Mouse (Mus musculus) MN1 (cell line): ENCODE measurements around the gene Catsper3.

ENCODE experiments used
- DNase-seq: peaks from one replicate; pipeline ENCODE4 v3.0.0-alpha.2; 2016; ENCODE audit warnings: low spot score

Gene Catsper3

DNA sequence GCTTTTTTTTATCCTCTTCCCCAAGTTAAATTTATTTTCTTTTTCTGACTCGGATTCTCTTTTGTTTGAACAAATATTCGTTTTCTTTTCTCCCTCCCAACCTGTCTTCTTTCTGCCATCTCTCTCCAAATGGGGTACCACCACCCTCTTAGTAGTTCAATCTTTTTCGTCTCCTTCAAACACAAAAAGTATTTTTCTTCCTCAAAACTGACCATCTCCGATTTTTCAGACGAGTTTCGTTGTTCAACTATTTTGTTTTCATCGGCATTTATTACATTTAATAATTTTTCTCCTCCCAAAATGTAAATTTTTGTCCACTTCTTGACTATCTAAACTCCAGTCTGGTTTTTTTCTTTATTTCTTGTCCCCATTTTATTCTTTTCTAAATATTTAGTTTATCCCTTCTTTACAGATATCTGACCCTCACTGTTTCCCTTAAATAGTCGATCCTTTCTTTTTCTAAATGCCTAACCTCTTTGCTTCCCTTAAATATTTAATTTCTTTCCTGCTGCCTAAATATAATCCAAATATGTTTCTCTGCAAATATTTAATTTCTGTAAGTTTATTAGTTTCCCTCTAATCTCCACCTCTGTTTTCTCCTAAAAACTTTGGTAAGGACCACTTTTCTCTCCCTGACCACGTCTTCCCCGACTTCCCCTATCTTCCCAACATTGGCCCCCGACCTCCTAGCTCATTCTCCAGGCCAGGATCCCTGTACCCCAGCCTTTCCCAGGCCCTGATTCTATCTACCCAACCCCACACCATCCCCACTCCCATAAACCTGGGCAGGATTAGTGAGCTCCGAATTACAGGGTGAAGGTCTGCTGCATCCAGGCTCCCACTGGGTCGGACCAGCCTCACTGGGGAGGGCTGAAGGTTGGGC lies 42.7 kb downstream of the Catsper3 start:
- no peak for DNase-seq

- DNase-seq: no peak
These were observed 43.3 kb downstream of the Catsper3 start for GRCm38 (mm10) chr13:55827679-55828140.

GRCm38 (mm10) chr13:55828141-55829017 lies 44.0 kb downstream of the Catsper3 start:
- no peak for DNase-seq

GRCm38 (mm10) chr13:55829018-55829655 lies 44.8 kb downstream of the Catsper3 start:
- DNase-seq: no peak

DNA sequence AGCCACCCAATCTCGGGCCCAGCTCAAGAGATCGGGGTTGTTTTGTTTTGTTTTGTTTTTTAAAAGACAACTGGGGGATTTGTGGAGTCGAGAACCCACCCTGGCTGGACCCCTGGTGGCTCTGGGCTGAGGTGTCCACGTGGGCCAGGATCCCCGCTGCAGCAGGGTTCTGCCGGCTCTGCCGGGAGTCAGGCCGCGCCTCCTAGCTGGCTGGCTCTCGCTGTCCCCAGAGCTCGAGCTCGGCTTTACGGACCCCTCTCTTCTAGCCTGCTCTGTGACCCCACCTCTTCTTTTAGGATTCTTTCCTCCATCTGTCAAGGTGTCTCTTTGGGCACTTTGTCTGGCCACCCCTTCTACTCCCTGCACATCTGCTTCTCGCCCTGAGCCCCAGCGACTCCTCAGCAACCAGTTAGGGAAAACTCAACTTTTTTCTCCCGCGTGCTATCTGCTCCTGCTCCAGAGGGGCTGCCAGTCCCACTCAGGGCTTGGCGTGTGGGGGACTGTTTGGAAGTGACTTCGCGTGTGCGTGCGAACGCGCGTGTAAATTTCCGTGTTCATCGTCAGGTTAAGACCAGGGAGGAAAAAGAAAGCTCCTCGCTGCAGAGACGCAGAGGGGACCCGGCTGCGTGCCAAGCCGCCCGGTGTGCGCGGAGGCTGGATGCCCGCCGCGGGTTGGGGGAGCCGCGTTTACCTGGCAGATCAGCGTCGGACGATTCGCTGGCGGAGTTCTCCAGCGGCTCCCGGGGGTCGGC lies 45.9 kb downstream of the Catsper3 start:
- DNase-seq: no peak

DNA sequence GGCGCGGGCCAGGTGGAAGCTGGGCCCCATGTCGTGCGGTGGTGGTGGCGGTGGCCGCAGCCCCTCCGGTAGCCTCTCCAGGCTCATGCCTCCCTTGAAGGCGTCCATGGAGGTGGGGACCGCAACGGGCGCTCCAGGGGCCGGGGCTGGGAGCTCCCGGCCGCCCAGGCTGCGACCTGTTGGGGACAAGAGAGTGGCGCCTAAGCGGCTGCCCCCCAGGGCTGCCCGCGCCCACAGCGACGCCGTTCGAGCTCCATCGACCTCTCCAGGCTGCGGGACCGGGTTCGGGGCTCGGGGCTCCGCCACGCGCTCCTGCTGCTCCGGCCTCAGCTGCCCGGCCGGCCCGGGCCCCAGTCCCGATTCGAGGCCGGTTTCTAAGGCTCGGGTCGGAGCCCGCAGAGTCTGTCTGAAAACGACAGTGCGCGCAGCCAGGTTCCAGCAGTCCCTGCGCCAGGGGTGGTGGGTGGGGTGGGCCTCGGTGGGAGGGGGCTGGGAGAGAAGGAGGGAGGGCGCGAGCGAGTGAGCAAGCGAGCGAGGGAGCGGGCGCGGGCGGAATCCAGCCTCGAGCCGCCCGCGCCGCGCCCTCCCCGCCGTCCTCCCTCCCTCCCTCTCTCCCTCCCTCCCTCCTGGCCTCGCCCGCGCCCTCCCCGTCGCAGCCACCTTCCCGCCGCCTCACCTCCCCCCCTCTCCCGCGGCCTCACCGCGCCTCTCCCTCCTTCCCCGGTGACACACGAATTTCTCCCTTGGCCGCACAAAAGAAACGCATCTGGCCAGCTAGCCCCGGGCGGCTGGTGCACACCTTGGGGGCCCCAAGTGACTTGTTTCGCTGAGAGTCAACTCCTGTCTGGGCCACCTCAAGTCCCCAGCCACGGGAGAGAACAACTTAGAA lies 46.7 kb downstream of the Catsper3 start:
- no peak for DNase-seq

- no peak for DNase-seq
These were observed 47.4 kb downstream of the Catsper3 start for GRCm38 (mm10) chr13:55831722-55832160.

DNA sequence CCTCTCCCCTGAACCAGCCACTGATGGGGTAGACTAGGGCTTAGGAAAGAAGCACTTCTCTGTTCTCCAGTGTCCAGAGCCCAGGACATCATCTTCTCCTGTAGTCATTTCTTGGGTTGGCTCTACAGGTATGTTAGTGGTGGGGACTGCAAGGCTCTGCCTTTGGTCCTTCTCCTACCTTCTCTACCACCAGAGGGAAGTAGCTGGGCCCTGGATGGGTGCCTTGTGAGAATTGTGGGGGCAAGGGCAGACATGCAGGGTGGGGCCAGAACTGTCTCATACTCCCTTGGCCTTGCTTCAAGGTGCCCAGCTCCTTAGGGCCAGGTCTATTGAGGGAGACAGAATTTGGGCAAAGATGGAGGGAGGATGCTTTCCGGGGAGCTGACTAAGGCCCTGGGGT lies 48.2 kb downstream of the Catsper3 start:
- DNase-seq: no peak

GRCm38 (mm10) chr13:55833921-55834320 lies 49.6 kb downstream of the Catsper3 start:
- DNase-seq: no peak

DNA sequence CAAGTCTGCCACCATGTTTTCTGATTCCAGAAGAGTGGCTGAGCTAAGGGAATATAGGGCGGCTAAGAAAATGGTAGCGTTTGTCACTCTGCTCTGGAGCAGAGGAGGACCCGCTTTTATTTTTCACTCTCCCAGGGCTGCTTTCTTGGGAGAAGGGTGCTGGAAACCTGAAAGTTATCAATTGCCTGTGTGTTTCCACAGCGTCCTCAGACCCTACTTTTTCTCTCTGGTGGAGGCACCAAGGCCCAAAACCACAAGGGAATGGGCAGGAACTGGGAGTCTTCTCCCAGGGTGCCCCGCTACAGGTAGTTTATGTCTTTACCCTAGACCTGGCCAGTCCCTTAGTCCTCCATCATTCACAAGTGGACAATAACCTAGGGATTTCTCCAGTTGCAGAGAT lies 50.3 kb downstream of the Catsper3 start:
- no peak for DNase-seq

DNA sequence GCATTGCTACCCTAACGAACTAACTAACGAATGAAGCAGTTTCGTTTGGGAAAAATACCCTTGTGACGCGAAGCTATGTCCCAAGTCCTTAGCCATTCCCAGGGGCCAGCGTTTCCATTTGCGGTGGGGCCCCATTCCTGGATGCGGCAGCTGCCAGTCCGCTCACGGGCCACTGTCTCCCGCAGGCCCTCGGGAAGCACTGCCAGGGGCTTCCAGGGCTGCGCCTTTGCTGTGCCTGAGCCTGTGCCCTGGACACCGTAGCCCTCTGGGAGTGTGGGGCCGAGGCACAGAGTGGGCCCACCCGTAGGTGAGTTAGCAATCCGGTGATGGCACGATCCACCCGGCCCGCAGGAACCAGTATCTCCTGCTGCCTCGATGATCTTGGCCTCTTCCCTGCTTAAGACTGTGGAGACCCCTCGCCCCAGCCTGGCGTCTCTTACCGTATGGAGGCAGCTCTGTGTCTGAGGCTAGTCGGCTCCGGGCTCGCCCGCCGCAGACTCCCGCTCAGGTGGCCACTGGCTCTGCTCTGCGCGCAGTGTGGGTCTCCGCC lies 51.3 kb downstream of the Catsper3 start:
- no peak for DNase-seq

DNA sequence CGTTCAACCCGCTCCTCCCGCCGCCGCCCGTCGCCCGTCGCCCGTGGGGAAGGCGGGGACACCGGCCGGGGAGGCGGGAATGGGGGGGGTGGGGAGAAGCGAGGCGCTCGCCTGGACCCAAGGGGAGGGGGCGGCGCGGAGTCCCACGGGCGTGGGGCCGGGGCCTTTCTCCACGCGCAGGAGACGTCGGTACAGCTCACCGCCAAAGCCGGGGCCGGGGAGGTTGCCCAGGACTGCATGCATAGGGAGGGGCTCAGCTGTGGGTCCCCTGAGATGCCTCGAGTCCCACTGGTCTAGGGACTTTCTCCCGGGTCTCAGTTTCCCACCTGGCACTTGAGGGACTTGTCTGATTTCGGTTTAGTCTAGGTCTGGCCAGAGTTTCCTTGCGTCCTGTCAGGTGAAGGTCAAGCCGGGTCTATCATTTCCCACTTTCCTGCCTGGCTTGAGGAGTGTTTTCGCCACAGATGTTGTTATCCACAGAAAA lies 51.8 kb downstream of the Catsper3 start, which contains the start of gene Pitx1:
Gene Pitx1, minus strand, starts transcription at position 51 of the 484 bp plus-strand sequence.
- DNase-seq: no peak

- DNase-seq: no peak
These were observed 52.7 kb downstream of the Catsper3 start for GRCm38 (mm10) chr13:55836786-55837780.

DNA sequence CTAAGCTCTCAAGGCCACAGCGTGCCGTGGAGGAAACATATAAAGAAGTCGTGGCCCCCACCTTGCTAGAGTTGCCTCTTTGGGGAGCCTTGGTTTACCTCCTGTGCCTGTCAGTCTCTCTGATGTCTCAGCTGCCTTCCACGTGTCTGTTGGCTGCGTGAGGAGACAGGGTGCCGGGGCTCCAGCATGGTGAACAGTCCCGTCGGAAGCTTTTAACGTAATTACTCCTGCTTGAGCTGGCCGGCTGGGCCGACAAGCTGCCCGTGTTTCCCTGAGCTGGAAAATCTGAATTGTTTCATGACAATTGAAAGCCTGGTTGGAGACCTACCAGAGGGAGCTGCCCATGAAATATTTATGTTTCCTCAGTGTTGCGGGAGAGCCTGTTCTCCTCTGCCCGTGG lies 55.9 kb downstream of the Catsper3 start:
- DNase-seq: no peak

DNA sequence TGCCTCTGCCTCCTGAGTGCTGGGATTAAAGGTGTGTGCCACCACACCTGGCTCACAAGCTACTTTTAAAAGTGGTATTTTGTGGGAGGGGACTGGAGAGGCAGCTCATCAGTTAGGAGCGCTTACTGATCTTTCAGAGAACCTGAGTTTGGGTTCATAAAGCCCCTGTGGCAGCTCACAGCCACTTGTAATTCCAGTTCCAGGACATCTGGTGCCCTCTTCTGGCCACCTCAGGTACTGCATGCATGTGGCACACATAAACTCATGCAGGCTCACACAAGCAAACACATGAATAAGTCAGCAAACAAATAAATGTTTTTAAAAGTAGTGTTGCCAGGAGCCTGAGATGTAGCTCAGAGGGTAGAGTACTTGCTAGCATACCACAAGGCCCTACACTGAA lies 59.3 kb downstream of the Catsper3 start:
- no peak for DNase-seq

- DNase-seq: peak; percentile 89
These were observed 63.4 kb downstream of the Catsper3 start for GRCm38 (mm10) chr13:55847805-55848204.

GRCm38 (mm10) chr13:55848604-55849190 lies 64.3 kb downstream of the Catsper3 start:
- peak; percentile 74 for DNase-seq

DNA sequence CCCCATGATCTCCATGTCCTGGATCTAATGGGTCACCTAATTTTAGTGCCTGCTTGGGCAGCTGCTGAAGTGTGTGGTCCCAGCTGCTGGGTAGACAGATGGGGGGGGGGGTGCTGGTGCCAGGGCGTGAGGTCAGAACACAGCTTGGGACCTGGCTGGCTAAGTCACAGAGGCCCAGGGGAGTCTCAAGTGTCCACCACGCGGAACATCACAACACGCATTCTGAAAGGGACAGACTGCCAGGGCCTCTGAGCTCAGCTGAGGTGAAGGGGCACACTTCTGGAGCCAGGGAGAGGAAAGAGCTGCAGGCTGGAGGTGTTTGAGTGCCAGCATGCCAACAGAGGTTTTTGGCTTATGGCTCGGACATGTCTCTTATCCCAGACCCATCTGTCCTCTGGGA lies 66.4 kb downstream of the Catsper3 start:
- DNase-seq: no peak
